Mouse (Mus musculus) MEL (cell line): ENCODE measurements around the gene Cdk18. TPM values are rescaled to one million over a fixed set of nuclear protein-coding genes. Genes with fewer than 3 reads are reported as not detected.

Experiments
- polyA plus RNA-seq, 2 experiments: library from polyadenylated mRNA; stranded (reverse) in 1 of 2; unstranded in 1 of 2; fragments of >175 nt in 1 of 2; fragments of >200 nt in 1 of 2; gene quantifications; 2 replicates each; pipeline versions ENCODE4 v1.2.1 to v1.2.4; 2012; ENCODE audit warnings: low replicate concordance in 2 of 2, low read depth in 1 of 2; ENCODE audit not compliant: insufficient read length in 2 of 2, insufficient read depth in 1 of 2, missing spikeins in 1 of 2
- total RNA-seq: library from RNA; depleted of rRNA; stranded (reverse); fragments of 300-350 nt; gene quantifications from 2 replicates; pipeline ENCODE4 v1.2.3, GENCODE M21; 2012; rRNA removed

Gene Cdk18
- total and polyA plus RNA-seq, 3 experiments, result 1.3 to 15.7 TPM; not detected in 1

Other genes with a start within 250 kb of the Cdk18 start
- 113 and 121 TPM in 2 replicates for gene Nucks1, start 229.2 kb downstream of the Cdk18 start, total RNA-seq
- gene Nucks1, start 229.2 kb downstream of the Cdk18 start, polyA plus RNA-seq, result 10 to 100 TPM; 53.7 to 84.0 TPM
- gene Slc45a3, start 176.7 kb downstream of the Cdk18 start, total RNA-seq, result 34.1 and 40.7 TPM in 2 replicates
- 10 to 100 TPM in 1 of 2 experiments, not detected in 1; 15.6 TPM for gene Slc45a3, start 176.7 kb downstream of the Cdk18 start, polyA plus RNA-seq
- 18.8 and 19.4 TPM in 2 replicates for gene Elk4, start 132.1 kb downstream of the Cdk18 start, total RNA-seq
- gene Elk4, start 132.1 kb downstream of the Cdk18 start, polyA plus RNA-seq, result 100 to 1,000 TPM in 1 of 2 experiments, 10 to 100 TPM in 1; 20.3 to 191 TPM
- 2.7 and 3.6 TPM in 2 replicates for gene Mfsd4a, start 71.6 kb downstream of the Cdk18 start, total RNA-seq
- gene Mfsd4a, start 71.6 kb downstream of the Cdk18 start, polyA plus RNA-seq, result 10 to 100 TPM in 1 of 2 experiments, not detected in 1; 15.5 TPM
- gene Lemd1, start 51.7 kb upstream of the Cdk18 start, total RNA-seq, result not detected in 2 replicates
- not detected for gene Lemd1, start 51.7 kb upstream of the Cdk18 start, polyA plus RNA-seq
- not detected in 2 replicates for gene AC124108.1, start 51.8 kb upstream of the Cdk18 start, total RNA-seq
- not detected for gene AC124108.1, start 51.8 kb upstream of the Cdk18 start, polyA plus RNA-seq
- not detected in 2 replicates for gene Gm10188, start 90.1 kb upstream of the Cdk18 start, total RNA-seq
- gene Gm10188, start 90.1 kb upstream of the Cdk18 start, polyA plus RNA-seq, result not detected
- not detected in 2 replicates for gene Klhdc8a, start 158.9 kb upstream of the Cdk18 start, total RNA-seq
- not detected for gene Klhdc8a, start 158.9 kb upstream of the Cdk18 start, polyA plus RNA-seq
- gene Nuak2, start 176.4 kb upstream of the Cdk18 start, total RNA-seq, result 2.8 and 3.2 TPM in 2 replicates
- gene Nuak2, start 176.4 kb upstream of the Cdk18 start, polyA plus RNA-seq, result 1 to 10 TPM in 1 of 2 experiments, not detected in 1; 3.0 TPM